Mouse (Mus musculus) adipose tissue, adult 10 weeks (tissue): ENCODE measurements around the gene Olfr1243. TPM values are rescaled to one million over a fixed set of nuclear protein-coding genes. Genes with fewer than 3 reads are reported as not detected.

Experiments
- polyA plus RNA-seq: library from polyadenylated mRNA; stranded (reverse); fragments of 350-450 nt; fragmentation: Illumina TruSeq; extraction: RNeasy Lipid Tissue Mini Kit (QIAGEN cat#74804); gene quantifications from one replicate; pipeline ENCODE4 v1.2.3, GENCODE M21; 2014; ENCODE audit warnings: low read depth, low replicate concordance

Olfr1243 gene
- polyA plus RNA-seq = not detected

DNA sequence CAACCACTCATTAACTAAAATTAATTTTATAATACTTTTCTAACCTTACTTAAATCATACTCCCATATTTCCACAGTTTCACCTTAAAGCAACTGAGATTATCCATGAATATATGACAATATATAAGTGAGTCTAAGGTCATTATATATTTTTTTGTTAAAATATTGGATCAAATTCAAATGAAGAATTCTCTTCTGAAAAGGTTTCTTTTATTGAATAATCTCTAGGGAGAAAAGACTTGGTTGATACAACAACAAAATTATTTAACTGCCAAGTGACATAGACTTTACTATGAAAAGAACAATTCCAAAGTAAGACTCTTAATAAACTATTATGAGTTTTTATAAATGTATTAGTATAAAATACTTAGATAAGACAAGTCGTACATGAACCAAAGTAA, at the start of gene Olfr1243:
Olfr1243 (minus strand) TSS at position 101 of the 400 bp plus-strand sequence.

DNA sequence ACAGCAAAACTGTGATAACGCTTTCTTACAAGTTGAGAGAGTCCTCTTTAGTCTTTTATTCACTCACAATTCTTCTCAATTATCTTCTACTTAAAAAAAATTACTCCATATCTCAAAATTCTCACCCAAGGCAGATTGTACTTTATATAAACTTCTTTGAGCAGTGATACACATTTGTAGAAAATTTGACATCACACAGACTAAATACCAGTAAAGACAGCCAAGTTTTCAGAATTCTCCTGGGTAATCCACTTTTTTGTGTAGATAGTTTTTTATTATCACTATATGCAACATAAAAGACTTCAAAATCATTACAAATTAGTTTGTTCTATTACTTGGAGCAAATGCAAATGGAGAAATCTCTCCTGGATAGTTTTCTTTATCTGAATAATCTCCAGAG, 47.1 kb upstream of the Olfr1243 start, which contains the start of gene Olfr1245:
Olfr1245 (minus strand) TSS at position 101 of the 400 bp plus-strand sequence.

DNA sequence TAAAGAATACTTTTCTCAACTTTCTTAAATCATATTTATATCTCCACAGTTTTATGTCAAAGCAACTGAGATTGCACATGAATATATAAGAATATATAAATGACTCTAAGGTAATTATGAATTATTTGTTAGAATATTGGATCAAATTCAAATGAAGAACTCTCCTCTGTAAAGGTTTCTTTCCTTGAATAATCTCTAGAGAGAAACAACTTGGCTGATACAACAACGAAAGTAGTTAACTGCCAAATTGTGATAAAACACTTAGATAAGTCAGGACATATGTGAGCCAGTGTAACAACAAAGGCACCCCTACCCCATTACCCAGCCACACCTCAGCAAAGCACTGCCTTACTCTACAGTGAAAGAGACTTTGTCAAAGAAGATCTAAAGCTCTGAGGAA, 33.1 kb downstream of the Olfr1243 start, which contains the start of gene Olfr1242:
Olfr1242 (minus strand) TSS at position 101 of the 400 bp plus-strand sequence.

DNA sequence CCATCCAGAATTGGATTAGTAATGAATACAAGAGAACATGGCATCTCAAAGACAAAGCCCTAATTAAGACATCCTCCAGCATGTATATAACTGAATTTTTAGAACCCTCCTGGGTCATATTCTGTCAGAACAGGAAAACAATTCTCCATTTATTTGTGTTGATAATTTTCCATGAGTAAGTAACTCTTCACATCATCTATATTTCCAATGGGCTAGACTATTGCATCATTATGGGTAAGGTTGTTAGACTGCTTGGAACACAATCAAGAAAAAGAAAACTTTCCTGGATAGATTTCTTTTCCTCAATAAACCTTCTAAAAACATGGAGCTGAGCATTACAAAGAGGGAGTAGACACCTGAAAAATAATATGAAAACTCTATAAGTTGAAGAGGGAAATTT, 44.3 kb downstream of the Olfr1243 start, which contains the start of gene Olfr1241:
Olfr1241 (minus strand) TSS at position 101 of the 400 bp plus-strand sequence.

Other genes starting within 250 kb of the Olfr1243 start
- gene Olfr1229, start 243.5 kb downstream of the Olfr1243 start, polyA plus RNA-seq = not detected
- gene Olfr1230, start 234.2 kb downstream of the Olfr1243 start, polyA plus RNA-seq = not detected
- not detected for gene Olfr1231, start 224.4 kb downstream of the Olfr1243 start, polyA plus RNA-seq
- not detected for gene Olfr1232, start 201.8 kb downstream of the Olfr1243 start, polyA plus RNA-seq
- gene Olfr1233, start 189.1 kb downstream of the Olfr1243 start, polyA plus RNA-seq = not detected
- gene Olfr1234, start 166.6 kb downstream of the Olfr1243 start, polyA plus RNA-seq = not detected
- not detected for gene Olfr1238, start 121.8 kb downstream of the Olfr1243 start, polyA plus RNA-seq
- not detected for gene Olfr1239, start 111.1 kb downstream of the Olfr1243 start, polyA plus RNA-seq
- not detected for gene Olfr1240, start 88.5 kb downstream of the Olfr1243 start, polyA plus RNA-seq
- gene Olfr1241, start 44.4 kb downstream of the Olfr1243 start, polyA plus RNA-seq = not detected
- not detected for gene Olfr1242, start 33.2 kb downstream of the Olfr1243 start, polyA plus RNA-seq
- not detected for gene Olfr1245, start 47.0 kb upstream of the Olfr1243 start, polyA plus RNA-seq
- gene Olfr1246, start 61.7 kb upstream of the Olfr1243 start, polyA plus RNA-seq = not detected
- not detected for gene Olfr1247, start 82.6 kb upstream of the Olfr1243 start, polyA plus RNA-seq
- gene Olfr1248, start 86.8 kb upstream of the Olfr1243 start, polyA plus RNA-seq = not detected
- gene Olfr1249, start 103.5 kb upstream of the Olfr1243 start, polyA plus RNA-seq = not detected
- not detected for gene Olfr1250, start 130.0 kb upstream of the Olfr1243 start, polyA plus RNA-seq
- gene Olfr1251, start 140.4 kb upstream of the Olfr1243 start, polyA plus RNA-seq = not detected
- not detected for gene Olfr1252, start 193.5 kb upstream of the Olfr1243 start, polyA plus RNA-seq
- not detected for gene Olfr1253, start 225.6 kb upstream of the Olfr1243 start, polyA plus RNA-seq